Mouse (Mus musculus): ENCODE results near the gene Cse1l. TPM values are rescaled to one million over a fixed set of nuclear protein-coding genes. Genes with fewer than 3 reads are reported as not detected.

Gene Cse1l
- polyA plus RNA-seq, 1 experiment, result 39.0 TPM

DNA sequence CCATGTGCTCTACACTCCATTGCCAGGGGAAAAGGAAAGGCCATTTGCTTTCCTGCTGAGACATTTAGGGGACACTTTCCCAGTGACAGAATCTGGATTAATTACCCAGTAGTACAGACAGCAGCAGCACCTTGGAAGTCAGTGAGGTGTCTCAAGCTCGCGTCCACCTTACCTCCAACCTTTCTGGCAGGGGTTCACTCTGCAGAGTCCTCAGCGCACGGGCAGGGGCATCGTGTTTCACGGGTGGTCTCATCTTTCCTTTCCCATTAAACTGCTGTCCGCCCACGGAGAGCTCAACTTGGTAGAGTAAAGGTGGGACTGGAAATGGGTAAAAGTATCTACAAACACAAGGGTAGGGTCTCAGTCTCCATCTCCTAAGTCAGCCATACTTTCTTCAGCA, 57.4 kb downstream of the Cse1l start:
- Histone ChIP-seq H3K4me3 (replicated peaks; ENCODE audit: control insufficient read depth, low read depth, low read length) (no peak overlapping the region), H3K4me1 (ENCODE audit: control insufficient read depth, insufficient read depth, low read length) (peaks cover 2% of the 10 kb centered on the region), H3K27ac (ENCODE audit: control insufficient read depth, insufficient read depth, low read depth, low read length, poor library complexity) (no peak overlapping the region)
- WGBS, result 91% methylated on average over 8 of the region's 8 CpGs
- TF ChIP-seq CTCF (IDR thresholded peaks at IDR 0.05; ENCODE audit: control insufficient read depth, insufficient read depth, low read length) (no peak), POLR2A (IDR thresholded peaks at IDR 0.05; ENCODE audit: borderline replicate concordance, control insufficient read depth, low read depth, low read length) (no peak)

- TF ChIP-seq POLR2A (IDR thresholded peaks at IDR 0.05; ENCODE audit: borderline replicate concordance, control insufficient read depth, low read depth, low read length) (no peak), CTCF (IDR thresholded peaks at IDR 0.05; ENCODE audit: control insufficient read depth, insufficient read depth, low read length) (no peak)
- no peak overlapping the region for H3K4me3 ChIP-seq (replicated peaks; ENCODE audit: control insufficient read depth, low read depth, low read length)
- peaks cover 2% of the 10 kb centered on the region for H3K4me1 ChIP-seq (ENCODE audit: control insufficient read depth, insufficient read depth, low read length)
- 41% methylated on average over 2 of the region's 2 CpGs for WGBS
- no peak overlapping the region for H3K27ac ChIP-seq (ENCODE audit: control insufficient read depth, insufficient read depth, low read depth, low read length, poor library complexity)
Measured at GRCm38 (mm10) chr2:166964773-166965172, 58.9 kb downstream of the Cse1l start.

- 54% methylated on average over 1 of the region's 1 CpGs for WGBS
- H3K4me1 ChIP-seq (ENCODE audit: control insufficient read depth, insufficient read depth, low read length), result peaks cover 3% of the 10 kb centered on the region; the same call in 1 of the 2 replicates
- TF ChIP-seq POLR2A (IDR thresholded peaks at IDR 0.05; ENCODE audit: borderline replicate concordance, control insufficient read depth, low read depth, low read length), result no peak
- no peak for TF ChIP-seq CTCF (IDR thresholded peaks at IDR 0.05; ENCODE audit: control insufficient read depth, insufficient read depth, low read length)
- H3K27ac ChIP-seq (ENCODE audit: control insufficient read depth, insufficient read depth, low read depth, low read length, poor library complexity), result no peak overlapping the region
- no peak overlapping the region for H3K4me3 ChIP-seq (replicated peaks; ENCODE audit: control insufficient read depth, low read depth, low read length)
Measured at GRCm38 (mm10) chr2:166973153-166973552, 67.3 kb downstream of the Cse1l start.

- Histone ChIP-seq H3K4me3 (replicated peaks; ENCODE audit: control insufficient read depth, low read depth, low read length) (no peak overlapping the region), H3K4me1 (ENCODE audit: control insufficient read depth, insufficient read depth, low read length) (peaks cover 3% of the 10 kb centered on the region; the same call in 1 of the 2 replicates), H3K27ac (ENCODE audit: control insufficient read depth, insufficient read depth, low read depth, low read length, poor library complexity) (peak overlapping the region; percentile 43; the same call in 1 of the 2 replicates)
- WGBS, result 38% methylated on average over 6 of the region's 6 CpGs
- no peak for TF ChIP-seq POLR2A (IDR thresholded peaks at IDR 0.05; ENCODE audit: borderline replicate concordance, control insufficient read depth, low read depth, low read length)
- TF ChIP-seq CTCF (IDR thresholded peaks at IDR 0.05; ENCODE audit: control insufficient read depth, insufficient read depth, low read length), result no peak
Measured at GRCm38 (mm10) chr2:166974177-166974872, 68.5 kb downstream of the Cse1l start.

- H3K4me1 ChIP-seq (ENCODE audit: control insufficient read depth, insufficient read depth, low read length), result peaks cover 3% of the 10 kb centered on the region; the same call in 1 of the 2 replicates
- 15% methylated on average over 3 of the region's 3 CpGs for WGBS
Measured at GRCm38 (mm10) chr2:166976356-166976755, 70.5 kb downstream of the Cse1l start.

DNA sequence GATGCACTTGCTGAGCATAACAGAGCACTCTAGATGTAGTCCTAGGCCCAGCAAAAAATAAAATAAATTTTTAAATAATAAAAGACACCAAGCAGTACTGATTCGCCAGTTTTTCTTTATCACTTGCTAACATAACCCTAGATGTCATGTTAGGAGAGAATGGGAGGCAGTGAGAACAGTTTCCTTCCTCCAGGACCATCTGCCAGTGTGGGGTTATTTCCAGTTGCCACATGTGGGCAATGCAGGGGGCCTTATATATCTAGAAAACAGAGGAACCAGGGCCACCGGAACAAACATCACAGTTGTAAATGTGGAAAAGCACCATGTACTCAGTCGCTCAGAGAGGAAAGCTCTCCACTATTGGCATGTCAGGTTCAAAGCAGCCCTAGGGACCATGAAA, 71.7 kb downstream of the Cse1l start:
- Histone ChIP-seq H3K4me3 (replicated peaks; ENCODE audit: control insufficient read depth, low read depth, low read length) (no peak overlapping the region), H3K27ac (ENCODE audit: control insufficient read depth, insufficient read depth, low read depth, low read length, poor library complexity) (peak overlapping the region; percentile 9; the same call in 1 of the 2 replicates), H3K4me1 (ENCODE audit: control insufficient read depth, insufficient read depth, low read length) (peaks cover 3% of the 10 kb centered on the region; the same call in 1 of the 2 replicates)
- WGBS, result 9% methylated on average over 3 of the region's 3 CpGs
- TF ChIP-seq POLR2A (IDR thresholded peaks at IDR 0.05; ENCODE audit: borderline replicate concordance, control insufficient read depth, low read depth, low read length) (no peak), CTCF (IDR thresholded peaks at IDR 0.05; ENCODE audit: control insufficient read depth, insufficient read depth, low read length) (no peak)

More at GRCm38 (mm10) chr2:166976356-166976755, 70.5 kb downstream of the Cse1l start:
- Histone ChIP-seq H3K4me3 (replicated peaks; ENCODE audit: control insufficient read depth, low read depth, low read length) (no peak overlapping the region), H3K27ac (ENCODE audit: control insufficient read depth, insufficient read depth, low read depth, low read length, poor library complexity) (peak overlapping the region; percentile 52; the same call in 1 of the 2 replicates)
- no peak for TF ChIP-seq POLR2A (IDR thresholded peaks at IDR 0.05; ENCODE audit: borderline replicate concordance, control insufficient read depth, low read depth, low read length)
- TF ChIP-seq CTCF (IDR thresholded peaks at IDR 0.05; ENCODE audit: control insufficient read depth, insufficient read depth, low read length), result no peak

- Histone ChIP-seq H3K27ac (ENCODE audit: control insufficient read depth, insufficient read depth, low read depth, low read length, poor library complexity) (no peak overlapping the region), H3K4me1 (ENCODE audit: control insufficient read depth, insufficient read depth, low read length) (no peaks in the 10 kb centered on the region; the same call in 1 of the 2 replicates), H3K4me3 (replicated peaks; ENCODE audit: control insufficient read depth, low read depth, low read length) (no peak overlapping the region)
- TF ChIP-seq CTCF (IDR thresholded peaks at IDR 0.05; ENCODE audit: control insufficient read depth, insufficient read depth, low read length) (no peak), POLR2A (IDR thresholded peaks at IDR 0.05; ENCODE audit: borderline replicate concordance, control insufficient read depth, low read depth, low read length) (no peak)
- WGBS, result 9% methylated on average over 2 of the region's 2 CpGs
Measured at GRCm38 (mm10) chr2:166980161-166980560, 74.3 kb downstream of the Cse1l start.

DNA sequence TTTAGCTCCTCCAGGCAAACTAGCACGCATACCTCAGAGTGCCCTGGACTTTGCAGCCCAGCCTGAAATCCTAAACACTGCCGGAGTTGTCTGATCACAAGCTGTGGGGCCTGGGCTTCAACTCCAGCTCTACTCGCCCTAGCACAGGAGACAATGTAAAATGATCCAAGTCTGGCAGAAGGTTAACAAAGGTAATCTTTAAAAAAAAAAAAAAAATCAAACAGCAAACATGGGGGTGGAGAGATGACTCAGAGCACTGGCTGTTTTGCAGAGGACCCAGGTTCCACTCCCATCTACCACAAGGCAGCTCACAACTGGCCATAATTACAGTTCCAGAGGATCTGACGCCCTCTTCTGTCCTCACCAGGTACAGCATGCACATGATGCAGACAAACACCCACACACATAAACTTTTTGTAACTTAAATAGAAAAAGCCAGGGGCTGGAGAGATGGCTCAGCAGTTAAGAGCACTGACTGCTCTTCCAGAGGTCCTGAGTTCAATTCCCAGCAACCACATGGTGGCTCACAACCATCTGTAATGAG, 77.6 kb downstream of the Cse1l start:
- TF ChIP-seq POLR2A (IDR thresholded peaks at IDR 0.05; ENCODE audit: borderline replicate concordance, control insufficient read depth, low read depth, low read length), result no peak
- no peak for TF ChIP-seq CTCF (IDR thresholded peaks at IDR 0.05; ENCODE audit: control insufficient read depth, insufficient read depth, low read length)
- 84% methylated on average over 4 of the region's 4 CpGs for WGBS
- H3K4me3 ChIP-seq (replicated peaks; ENCODE audit: control insufficient read depth, low read depth, low read length), result no peak overlapping the region
- H3K27ac ChIP-seq (ENCODE audit: control insufficient read depth, insufficient read depth, low read depth, low read length, poor library complexity), result no peak overlapping the region
- no peaks in the 10 kb centered on the region; the same call in 1 of the 2 replicates for H3K4me1 ChIP-seq (ENCODE audit: control insufficient read depth, insufficient read depth, low read length)
